Mouse (Mus musculus): Measurements from ENCODE around the gene Prame.
"Not testable (repeated sequence)": the region's sequence is repeated elsewhere in the genome, so short reads cannot be mapped to it uniquely, and the experiment has no call there.

Prame gene

GRCm38 (mm10) chrX:135627605-135628004 lies at the start of gene Prame:
Gene Prame (minus strand): TSS chrX:135627705.
- no peak for DNase-seq

- no peak for DNase-seq
These were observed 24.8 kb upstream of the Prame start for GRCm38 (mm10) chrX:135652173-135652772.

GRCm38 (mm10) chrX:135601298-135602029 lies 26.0 kb downstream of the Prame start:
- peak; percentile 40 for DNase-seq

GRCm38 (mm10) chrX:135598677-135599076 lies 28.8 kb downstream of the Prame start, which contains the start of gene Nxf7:
Gene Nxf7 (minus strand): TSS chrX:135598777.
- no peak for DNase-seq

GRCm38 (mm10) chrX:135598096-135598495 lies 29.4 kb downstream of the Prame start:
- no peak for DNase-seq

- DNase-seq = no peak
These were observed 51.1 kb downstream of the Prame start for GRCm38 (mm10) chrX:135576412-135576811.

GRCm38 (mm10) chrX:135574958-135575628 lies 52.4 kb downstream of the Prame start:
- peak; percentile 3 for DNase-seq

GRCm38 (mm10) chrX:135574261-135574957 lies 53.1 kb downstream of the Prame start:
- peak; percentile 9 for DNase-seq

GRCm38 (mm10) chrX:135569467-135569866 lies 58.0 kb downstream of the Prame start:
- DNase-seq = peak; percentile 31

- DNase-seq = not testable (repeated sequence)
These were observed 62.6 kb downstream of the Prame start for GRCm38 (mm10) chrX:135564934-135565333.
